Mouse (Mus musculus) forebrain, embryonic 15.5 days (tissue): ENCODE measurements at regions not wholly inside any gene's neighbourhood (a gene's known extent, or its start where the extent isn't known, plus 50 kb on each side); places are given as distances from the start of the nearest gene placed in this dataset.

Source experiments
- ATAC-seq: fragments of 200-750 bp; cut with Nextera tagmentation; replicated peaks from 2 replicates; pipeline ENCODE4 v1.8.0; 2017; ENCODE audit warnings: mild to moderate bottlenecking, moderate TSS enrichment, moderate library complexity
- H3K27ac ChIP-seq: fragments of 300-500 bp; sonication (generic); replicated peaks from 2 replicates; pipeline ENCODE4 v1.5.1; 2015; ENCODE audit warnings: mild to moderate bottlenecking, inconsistent platforms
- H3K27me3 ChIP-seq: fragments of 300-500 bp; sonication (generic); 2 replicates; pipeline ENCODE4 v1.6.1; 2015; ENCODE audit warnings: inconsistent platforms
- H3K36me3 ChIP-seq: fragments of 300-500 bp; sonication (generic); 2 replicates; pipeline ENCODE4 v1.6.1; 2015; ENCODE audit warnings: mild to moderate bottlenecking, inconsistent platforms
- H3K4me1 ChIP-seq: fragments of 300-500 bp; sonication (generic); 2 replicates; pipeline ENCODE4 v1.6.1; 2015; ENCODE audit warnings: inconsistent platforms
- H3K4me2 ChIP-seq: fragments of 300-500 bp; sonication (generic); replicated peaks from 2 replicates; pipeline ENCODE4 v1.6.1; 2015; ENCODE audit warnings: mild to moderate bottlenecking, inconsistent platforms
- H3K4me3 ChIP-seq: fragments of 300-500 bp; sonication (generic); 2 replicates; pipeline ENCODE4 v1.5.1; 2015; ENCODE audit warnings: mild to moderate bottlenecking, inconsistent platforms
- H3K9ac ChIP-seq: fragments of 300-500 bp; sonication (generic); replicated peaks from 2 replicates; pipeline ENCODE4 v1.6.1; 2015; ENCODE audit warnings: mild to moderate bottlenecking, inconsistent platforms
- H3K9me3 ChIP-seq: fragments of 300-500 bp; sonication (generic); 2 replicates; pipeline ENCODE4 v1.6.1; 2016; ENCODE audit warnings: inconsistent platforms
- WGBS: fragments of 180-500 bp; shearing (Covaris S2); methylation state at CpG from one replicate; pipeline ENCODE4 v1.1.7; 2015; ENCODE audit warnings: mixed read lengths; 5-methylcytosine and 5-hydroxymethylcytosine counted together

DNA sequence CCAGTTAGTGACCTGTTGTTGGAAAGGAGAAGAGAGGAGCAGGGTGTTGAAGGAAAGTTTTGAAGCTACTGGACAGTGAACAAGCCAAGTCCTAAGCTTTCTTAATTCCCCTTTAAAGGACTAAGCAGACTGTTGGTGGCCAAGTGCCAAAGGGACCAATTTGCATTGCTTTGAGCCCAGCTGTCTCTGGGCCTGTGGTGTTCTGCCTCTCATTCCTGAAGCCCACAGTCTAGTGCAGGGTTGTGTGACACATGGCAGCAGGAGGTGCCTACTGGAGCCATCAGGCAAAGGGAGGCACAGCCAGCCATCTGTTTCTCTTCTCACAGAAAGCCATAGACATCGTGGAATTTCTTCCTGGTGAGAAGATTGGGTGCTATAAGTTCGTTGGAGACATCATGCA, 278.6 kb downstream of the Myh15 start:
- 28% methylated on average over 2 of the region's 2 CpGs for WGBS
- no peak overlapping the region for H3K9ac ChIP-seq
- peak overlapping the region; percentile 6; the same call in 1 of the 2 replicates for H3K27ac ChIP-seq
- peaks cover 18% of the 10 kb centered on the region; the same call in 1 of the 2 replicates for H3K4me1 ChIP-seq
- no peak overlapping the region for H3K4me2 ChIP-seq
- H3K27me3 ChIP-seq, result no peaks in the 10 kb centered on the region
- no peak overlapping the region for H3K4me3 ChIP-seq
- no peaks in the 10 kb centered on the region for H3K9me3 ChIP-seq
- peak; percentile 92 for ATAC-seq
- H3K36me3 ChIP-seq, result no peaks in the 10 kb centered on the region

DNA sequence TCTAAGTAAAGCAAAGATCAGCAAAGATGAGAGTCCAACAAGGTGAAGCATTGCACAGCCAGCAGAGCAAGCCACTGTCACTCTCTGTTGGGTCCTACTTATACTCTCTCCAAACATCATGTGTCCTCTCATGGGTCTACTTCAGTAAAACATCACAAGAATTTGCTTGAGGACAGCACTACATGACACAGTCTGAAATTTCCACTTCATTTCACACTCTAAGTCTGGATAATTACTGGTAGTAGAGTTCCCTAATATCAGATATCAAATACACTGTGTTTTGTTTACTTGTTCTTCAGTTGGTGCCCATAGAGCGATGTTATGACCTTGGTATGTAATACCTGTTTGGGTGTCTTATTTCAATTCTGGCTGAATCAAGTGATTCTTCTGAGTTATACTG, 280.7 kb downstream of the Myh15 start:
- H3K9ac ChIP-seq, result no peak overlapping the region
- no peak overlapping the region for H3K4me3 ChIP-seq
- no peak overlapping the region for H3K4me2 ChIP-seq
- H3K27me3 ChIP-seq, result no peaks in the 10 kb centered on the region
- no peaks in the 10 kb centered on the region for H3K9me3 ChIP-seq
- H3K36me3 ChIP-seq, result no peaks in the 10 kb centered on the region
- H3K4me1 ChIP-seq, result peaks cover 11% of the 10 kb centered on the region; the same call in 1 of the 2 replicates
- 85% methylated on average over 1 of the region's 1 CpGs for WGBS
- no peak overlapping the region for H3K27ac ChIP-seq
- no peak for ATAC-seq

DNA sequence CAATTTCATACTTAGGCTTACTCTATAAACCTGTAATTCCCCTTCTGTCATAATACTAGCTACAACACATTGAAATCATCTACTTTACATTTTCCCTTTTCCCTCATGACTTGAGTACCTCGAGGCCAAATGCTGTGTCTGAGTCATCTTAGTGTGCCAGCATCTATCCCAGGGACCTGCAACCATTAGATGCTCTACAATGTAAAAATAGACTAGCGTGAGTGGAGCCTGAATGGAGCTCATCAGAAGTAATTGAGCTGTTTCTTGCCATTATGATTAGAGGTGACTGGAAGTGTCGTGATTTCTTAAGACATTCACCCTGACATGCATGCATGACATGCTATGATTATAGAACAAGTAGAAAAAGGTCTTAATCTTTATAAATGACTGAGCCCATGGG, 301.1 kb downstream of the Myh15 start:
- Histone ChIP-seq H3K9me3 (no peaks in the 10 kb centered on the region), H3K36me3 (no peaks in the 10 kb centered on the region), H3K27me3 (no peaks in the 10 kb centered on the region), H3K27ac (no peak overlapping the region), H3K4me2 (no peak overlapping the region), H3K4me1 (no peaks in the 10 kb centered on the region), H3K4me3 (no peak overlapping the region), H3K9ac (no peak overlapping the region)
- WGBS, result 70% methylated on average over 3 of the region's 3 CpGs
- ATAC-seq, result no peak

DNA sequence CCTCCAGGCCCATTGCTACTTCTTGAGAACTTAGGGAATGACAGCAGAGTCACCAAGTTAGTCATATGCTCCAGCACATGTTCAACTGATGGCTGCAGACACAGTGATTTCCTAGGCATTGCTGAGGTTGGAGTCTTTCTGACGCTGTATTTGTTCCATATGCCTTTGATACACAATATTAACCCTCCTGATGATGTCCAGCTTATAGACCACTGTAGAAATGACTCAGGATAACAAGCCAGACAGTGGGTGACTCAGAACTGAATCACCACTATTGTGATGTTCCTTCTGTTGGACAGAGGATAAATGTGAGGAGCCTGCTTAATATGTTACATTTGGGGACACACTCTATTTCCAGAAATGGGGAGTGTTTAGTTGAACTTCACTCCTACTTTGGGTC, 304.4 kb downstream of the Myh15 start:
- H3K4me1 ChIP-seq, result no peaks in the 10 kb centered on the region
- no peak for ATAC-seq
- no peak overlapping the region for H3K9ac ChIP-seq
- no peak overlapping the region for H3K4me3 ChIP-seq
- H3K27ac ChIP-seq, result no peak overlapping the region
- no peak overlapping the region for H3K4me2 ChIP-seq
- WGBS, result 85% methylated on average over 1 of the region's 1 CpGs
- H3K36me3 ChIP-seq, result no peaks in the 10 kb centered on the region
- H3K27me3 ChIP-seq, result no peaks in the 10 kb centered on the region
- H3K9me3 ChIP-seq, result no peaks in the 10 kb centered on the region

DNA sequence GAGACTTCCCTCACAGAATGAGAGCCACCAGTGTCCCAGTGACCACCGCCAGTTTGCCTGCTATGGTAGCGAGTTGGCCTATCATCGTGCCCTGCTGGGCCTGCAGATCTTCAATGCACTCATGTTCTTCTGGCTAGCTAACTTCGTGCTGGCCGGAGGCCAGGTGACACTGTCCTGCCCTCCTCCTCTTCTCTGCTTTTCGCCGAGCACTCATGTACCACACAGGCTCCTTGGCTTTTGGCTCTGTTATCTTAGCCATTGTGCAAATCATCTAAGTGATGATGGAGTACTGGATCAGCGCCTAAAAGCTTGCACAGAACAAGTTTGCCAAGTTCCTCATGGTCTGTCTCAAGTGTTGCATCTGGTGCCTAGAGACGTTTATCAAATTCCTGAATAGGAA, 312.2 kb downstream of the Myh15 start:
- Histone ChIP-seq H3K4me3 (no peak overlapping the region), H3K36me3 (no peaks in the 10 kb centered on the region), H3K9me3 (no peaks in the 10 kb centered on the region), H3K27ac (no peak overlapping the region), H3K4me2 (no peak overlapping the region), H3K9ac (no peak overlapping the region), H3K27me3 (no peaks in the 10 kb centered on the region), H3K4me1 (no peaks in the 10 kb centered on the region)
- 86% methylated on average over 9 of the region's 9 CpGs for WGBS
- ATAC-seq, result no peak

DNA sequence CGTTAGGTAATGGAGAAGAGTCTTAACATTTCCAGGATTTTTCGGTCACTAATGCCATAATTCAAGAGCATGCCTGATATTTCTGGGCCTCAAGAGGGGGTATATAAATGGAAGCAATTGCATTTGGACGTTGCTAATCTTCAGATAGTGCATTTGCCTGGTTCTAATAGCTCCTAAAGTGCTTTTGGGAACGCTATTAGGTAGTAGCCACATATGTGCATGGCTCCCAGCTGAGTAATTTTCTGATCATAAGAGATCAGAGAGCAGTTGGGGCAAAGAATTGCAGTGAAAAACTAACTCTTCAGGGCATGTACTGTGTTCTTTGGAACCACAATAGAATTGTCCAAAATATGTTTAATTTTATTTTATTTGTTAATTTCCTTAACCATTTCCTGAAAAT, 317.8 kb downstream of the Myh15 start:
- Histone ChIP-seq H3K4me3 (no peak overlapping the region), H3K27ac (no peak overlapping the region), H3K9me3 (no peaks in the 10 kb centered on the region), H3K4me2 (no peak overlapping the region), H3K36me3 (no peaks in the 10 kb centered on the region), H3K4me1 (peaks cover 11% of the 10 kb centered on the region), H3K27me3 (no peaks in the 10 kb centered on the region), H3K9ac (no peak overlapping the region)
- no peak for ATAC-seq
- 64% methylated on average over 4 of the region's 4 CpGs for WGBS

DNA sequence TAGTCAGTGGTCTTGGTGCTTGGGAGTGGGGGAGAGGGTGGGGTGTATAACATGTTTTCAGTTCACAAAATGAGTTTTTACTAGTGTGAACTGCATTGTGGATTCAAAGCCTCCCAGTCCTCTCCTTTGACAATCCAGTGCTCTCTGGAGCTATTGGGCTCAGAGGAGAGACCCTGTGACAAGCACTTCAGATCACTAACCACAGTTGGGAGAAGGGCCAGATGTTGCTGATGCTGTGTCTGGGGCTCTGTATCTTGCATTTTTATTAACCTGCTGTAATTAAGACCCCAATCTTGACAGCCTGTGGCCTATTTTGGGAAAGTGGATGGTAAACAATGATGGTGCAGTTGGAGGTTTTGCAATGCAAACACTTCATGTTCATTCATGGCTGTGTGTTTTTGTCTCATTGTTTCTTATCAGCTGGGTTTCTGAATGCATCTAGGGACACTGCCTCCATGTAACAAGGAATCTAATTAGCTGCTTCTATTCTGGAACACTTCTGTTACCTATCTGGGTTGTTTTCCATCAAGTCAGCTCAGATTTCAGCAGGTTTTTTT, 320.0 kb upstream of the Ift57 start:
- no peaks in the 10 kb centered on the region for H3K27me3 ChIP-seq
- H3K4me3 ChIP-seq, result no peak overlapping the region
- no peak overlapping the region for H3K9ac ChIP-seq
- peak; percentile 86 for ATAC-seq
- H3K36me3 ChIP-seq, result no peaks in the 10 kb centered on the region
- peaks cover 11% of the 10 kb centered on the region for H3K4me1 ChIP-seq
- H3K9me3 ChIP-seq, result no peaks in the 10 kb centered on the region
- no peak overlapping the region for H3K27ac ChIP-seq
- no peak overlapping the region for H3K4me2 ChIP-seq

DNA sequence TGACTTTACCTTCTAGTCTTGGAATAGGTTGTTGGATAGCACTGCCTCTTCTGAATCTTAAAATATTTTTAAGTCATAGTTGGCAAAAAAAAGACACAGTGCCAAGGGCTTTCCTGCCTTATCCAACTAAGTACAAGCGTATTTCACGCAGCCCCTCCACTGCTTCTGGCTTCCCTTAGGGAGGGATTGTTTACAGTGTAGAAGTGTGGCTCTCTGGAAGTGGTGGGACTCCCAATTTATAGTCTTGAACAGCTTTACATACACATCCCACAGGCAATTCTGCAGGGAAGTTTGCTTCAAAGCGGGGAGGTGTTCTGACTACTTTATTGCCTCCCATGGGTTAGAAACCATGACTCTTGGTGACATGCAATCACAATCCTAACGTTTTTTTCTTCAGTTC, 310.9 kb upstream of the Ift57 start:
- Histone ChIP-seq H3K27ac (no peak overlapping the region), H3K36me3 (no peaks in the 10 kb centered on the region), H3K4me1 (no peaks in the 10 kb centered on the region), H3K9ac (no peak overlapping the region), H3K4me2 (no peak overlapping the region), H3K9me3 (no peaks in the 10 kb centered on the region), H3K4me3 (no peak overlapping the region), H3K27me3 (no peaks in the 10 kb centered on the region)
- 72% methylated on average over 4 of the region's 4 CpGs for WGBS
- no peak for ATAC-seq

DNA sequence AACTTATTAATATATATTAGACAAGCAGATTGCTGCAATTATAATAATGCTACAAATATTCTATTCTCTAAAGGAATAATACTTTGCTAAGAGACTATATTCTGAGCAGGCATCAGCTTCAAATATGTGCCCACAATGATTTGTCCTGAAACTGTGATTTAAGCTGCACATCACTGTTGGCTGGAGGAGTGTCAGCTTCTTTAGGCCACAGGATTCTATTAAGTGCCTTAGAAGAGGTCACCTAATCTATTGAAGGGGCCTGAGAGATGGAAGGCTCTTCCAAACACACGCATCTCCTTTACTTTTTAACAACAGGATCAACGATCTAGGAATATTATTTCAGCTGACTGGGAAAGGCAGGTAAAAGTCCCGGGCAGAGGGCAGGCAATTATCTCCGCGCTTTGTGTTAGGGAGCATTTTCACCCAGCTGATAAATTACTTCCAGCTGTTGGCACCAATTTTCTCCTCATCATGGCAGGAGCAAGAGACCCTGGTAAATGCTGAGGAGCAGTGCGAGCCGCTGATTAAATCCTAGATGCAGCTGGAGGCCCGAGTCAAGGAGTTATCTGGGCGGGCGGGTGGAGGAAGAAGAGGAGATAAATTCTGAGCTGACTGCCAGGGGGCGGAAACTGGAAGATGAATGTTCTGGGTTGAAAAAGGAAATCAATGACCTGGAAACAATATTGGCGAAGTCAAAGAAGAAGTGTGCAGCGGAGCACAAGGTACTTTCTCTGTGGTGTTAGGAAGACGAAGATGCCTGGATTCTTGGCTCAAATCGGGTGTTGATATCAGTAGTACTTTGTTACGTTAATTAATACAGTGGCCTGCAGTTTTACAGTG, 290.9 kb upstream of the Ift57 start:
- peak overlapping the region; percentile 33; the same call in 1 of the 2 replicates for H3K27ac ChIP-seq
- peaks cover 6% of the 10 kb centered on the region for H3K4me1 ChIP-seq
- ATAC-seq, result peak; percentile 64; the same call in 1 of the 2 replicates
- H3K27me3 ChIP-seq, result no peaks in the 10 kb centered on the region
- H3K9ac ChIP-seq, result no peak overlapping the region
- H3K36me3 ChIP-seq, result no peaks in the 10 kb centered on the region
- H3K4me3 ChIP-seq, result no peak overlapping the region
- no peak overlapping the region for H3K4me2 ChIP-seq
- H3K9me3 ChIP-seq, result no peaks in the 10 kb centered on the region
- WGBS, result 20% methylated on average over 16 of the region's 16 CpGs

DNA sequence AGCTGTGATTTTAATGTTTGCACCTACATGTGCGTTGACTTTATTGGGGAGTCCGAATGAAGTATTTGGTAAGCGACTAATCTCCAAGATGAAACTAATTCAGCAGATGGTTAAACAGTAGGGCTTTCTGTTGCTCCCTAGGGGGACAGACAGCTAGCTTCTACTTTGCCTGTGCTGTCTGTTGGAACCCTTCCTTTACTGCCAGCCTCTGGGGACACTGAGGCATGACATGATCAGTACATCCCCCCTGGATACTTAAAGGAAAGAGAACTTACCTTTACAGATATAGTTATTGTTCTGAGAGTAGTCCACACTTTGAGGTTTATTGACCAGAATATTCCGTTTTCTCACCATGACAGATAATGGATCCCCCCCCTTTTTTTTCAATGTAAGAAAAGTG, 289.8 kb upstream of the Ift57 start:
- no peak overlapping the region for H3K4me3 ChIP-seq
- ATAC-seq, result no peak
- WGBS, result 92% methylated on average over 4 of the region's 4 CpGs

DNA sequence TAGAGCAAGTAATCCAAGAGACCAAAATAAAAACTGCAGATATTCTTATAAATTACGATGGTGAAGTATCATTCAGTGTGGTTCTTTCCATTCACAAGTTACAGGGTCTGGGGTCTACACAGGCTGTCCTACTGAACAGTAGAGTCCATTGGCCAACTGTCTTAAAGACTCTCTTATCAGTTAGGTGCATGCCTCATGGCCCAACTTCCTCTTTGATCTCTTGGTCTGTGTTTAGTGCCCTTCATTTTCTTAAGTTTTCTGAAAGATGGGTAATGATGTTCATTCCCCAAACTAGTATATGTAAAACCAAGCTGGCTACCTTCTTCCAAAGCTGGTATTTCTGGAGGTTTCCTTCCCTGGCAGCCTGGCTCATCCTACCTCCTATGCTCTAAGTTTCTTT, 268.7 kb upstream of the Ift57 start:
- Histone ChIP-seq H3K9ac (no peak overlapping the region), H3K27me3 (no peaks in the 10 kb centered on the region)
- 95% methylated on average over 1 of the region's 1 CpGs for WGBS

More for the DNA sequence above, 289.8 kb upstream of the Ift57 start:
- H3K27me3 ChIP-seq, result no peaks in the 10 kb centered on the region
- no peaks in the 10 kb centered on the region for H3K9me3 ChIP-seq
- H3K36me3 ChIP-seq, result no peaks in the 10 kb centered on the region
- no peak overlapping the region for H3K27ac ChIP-seq
- H3K4me2 ChIP-seq, result no peak overlapping the region
- H3K4me1 ChIP-seq, result peaks cover 6% of the 10 kb centered on the region
- H3K9ac ChIP-seq, result no peak overlapping the region

DNA sequence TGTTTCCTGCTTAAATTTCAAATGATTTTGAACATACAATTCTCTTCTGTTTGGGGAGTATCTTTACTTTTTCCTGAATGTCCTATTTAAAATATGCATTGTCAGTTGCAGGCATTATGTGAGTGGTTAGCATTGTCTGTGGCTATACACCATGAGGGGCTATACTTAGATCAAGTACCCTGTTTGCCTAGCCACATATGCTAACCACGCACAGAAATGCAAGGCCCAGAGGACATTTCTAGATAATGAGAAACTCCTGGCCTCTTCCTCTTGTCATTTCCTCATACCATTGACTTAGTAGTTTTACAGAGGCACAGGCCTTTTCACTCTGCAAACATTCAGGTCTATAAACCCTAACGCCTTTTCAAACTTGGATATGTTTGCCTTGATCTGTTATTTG, 267.1 kb upstream of the Ift57 start:
- WGBS, result 72% methylated on average over 2 of the region's 2 CpGs
- no peaks in the 10 kb centered on the region for H3K27me3 ChIP-seq
- H3K9ac ChIP-seq, result no peak overlapping the region
- H3K4me1 ChIP-seq, result no peaks in the 10 kb centered on the region
- no peak overlapping the region for H3K4me3 ChIP-seq
- ATAC-seq, result no peak
- H3K36me3 ChIP-seq, result no peaks in the 10 kb centered on the region
- no peak overlapping the region for H3K4me2 ChIP-seq
- H3K9me3 ChIP-seq, result no peaks in the 10 kb centered on the region
- no peak overlapping the region for H3K27ac ChIP-seq

More for the DNA sequence above, 268.7 kb upstream of the Ift57 start:
- no peaks in the 10 kb centered on the region for H3K4me1 ChIP-seq
- ATAC-seq, result no peak
- no peaks in the 10 kb centered on the region for H3K9me3 ChIP-seq
- no peak overlapping the region for H3K4me2 ChIP-seq
- no peak overlapping the region for H3K4me3 ChIP-seq
- H3K36me3 ChIP-seq, result no peaks in the 10 kb centered on the region
- no peak overlapping the region for H3K27ac ChIP-seq

DNA sequence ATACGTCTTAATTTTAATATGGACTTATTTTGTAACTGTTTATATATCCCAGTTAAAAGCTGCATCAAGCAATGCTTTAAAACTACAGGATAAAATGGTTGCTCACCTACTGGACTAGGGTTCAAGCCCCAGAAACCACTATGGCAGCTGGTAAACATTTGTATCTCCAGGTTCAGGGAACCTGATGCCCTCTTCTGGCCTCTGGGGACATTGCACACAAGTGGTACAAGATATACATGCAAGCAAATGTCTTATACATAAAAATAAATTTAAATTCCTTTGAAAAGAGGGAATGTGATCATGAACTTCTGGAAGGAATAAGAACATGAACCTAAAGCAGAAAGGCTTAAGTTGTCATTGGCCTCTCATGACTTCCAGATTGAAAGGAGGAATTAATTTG, 257.8 kb upstream of the Ift57 start:
- Histone ChIP-seq H3K9me3 (no peaks in the 10 kb centered on the region), H3K27me3 (no peaks in the 10 kb centered on the region), H3K4me3 (no peak overlapping the region), H3K4me1 (no peaks in the 10 kb centered on the region), H3K4me2 (no peak overlapping the region), H3K27ac (no peak overlapping the region), H3K36me3 (no peaks in the 10 kb centered on the region), H3K9ac (no peak overlapping the region)
- no peak for ATAC-seq
- WGBS, result 82% methylated on average over 1 of the region's 1 CpGs
